Mouse (Mus musculus) lung, postnatal 0 days (tissue): ENCODE measurements at regions not wholly inside any gene's neighbourhood (a gene's known extent, or its start where the extent isn't known, plus 50 kb on each side); places are given as distances from the start of the nearest gene placed in this dataset.

Experiments used
- ATAC-seq: fragments of 200-750 bp; cut with Nextera tagmentation; 2 replicates; pipeline ENCODE4 v1.8.0; 2017; ENCODE audit warnings: moderate library complexity
- DNase-seq: peaks from one replicate; pipeline ENCODE4 v3.0.0-alpha.2; 2016; ENCODE audit warnings: low spot score
- H3K27ac ChIP-seq: fragments of 300-500 bp; sonication (generic); 2 replicates; pipeline ENCODE4 v1.5.1; 2014; ENCODE audit warnings: antibody characterized with exemption, mild to moderate bottlenecking, low read length, mixed read lengths
- H3K27me3 ChIP-seq: fragments of 300-500 bp; sonication (generic); replicated peaks from 2 replicates; pipeline ENCODE4 v1.6.1; 2014; ENCODE audit warnings: low read length, mixed read lengths; ENCODE audit not compliant: insufficient read depth
- H3K36me3 ChIP-seq: fragments of 300-500 bp; sonication (generic); 2 replicates; pipeline ENCODE4 v1.6.1; 2014; ENCODE audit warnings: low read length, mixed read lengths; ENCODE audit not compliant: insufficient read depth
- H3K4me1 ChIP-seq: fragments of 300-500 bp; sonication (generic); 2 replicates; pipeline ENCODE4 v1.6.1; 2014; ENCODE audit warnings: antibody characterized with exemption, low read depth, low read length, mixed read lengths; ENCODE audit not compliant: insufficient read depth
- H3K4me2 ChIP-seq: fragments of 300-500 bp; sonication (generic); replicated peaks from 2 replicates; pipeline ENCODE4 v1.6.1; 2014; ENCODE audit warnings: low read depth, mild to moderate bottlenecking, low read length, moderate library complexity, mixed read lengths
- H3K4me3 ChIP-seq: fragments of 300-500 bp; sonication (generic); 2 replicates; pipeline ENCODE4 v1.5.1; 2014; ENCODE audit warnings: low read depth, low read length
- H3K9ac ChIP-seq: fragments of 300-500 bp; sonication (generic); replicated peaks from 2 replicates; pipeline ENCODE4 v1.6.1; 2014; ENCODE audit warnings: low read depth, mild to moderate bottlenecking
- H3K9me3 ChIP-seq: fragments of 300-500 bp; sonication (generic); 2 replicates; pipeline ENCODE4 v1.6.1; 2016; ENCODE audit warnings: low read length, mixed read lengths
- CTCF ChIP-seq: IDR thresholded peaks from 2 replicates; pipeline ENCODE4 v1.5.1; 2016; ENCODE audit warnings: antibody characterized with exemption, mild to moderate bottlenecking
- EP300 ChIP-seq: IDR thresholded peaks from 2 replicates; pipeline ENCODE4 v1.6.1; 2016; ENCODE audit warnings: antibody characterized with exemption, mild to moderate bottlenecking, control low read depth
- WGBS: fragments of 180-500 bp; shearing (Covaris S2); extraction: QIAGEN DNeasy Blood & Tissue Kit; methylation state at CpG from one replicate; pipeline ENCODE4 v1.1.7; 2014; 5-methylcytosine and 5-hydroxymethylcytosine counted together

- Histone ChIP-seq H3K4me1 (peaks cover 9% of the 10 kb centered on the region; the same call in 1 of the 2 replicates), H3K27me3 (no peaks in the 10 kb centered on the region), H3K4me2 (no peak overlapping the region), H3K27ac (no peak overlapping the region; the same call in 1 of the 2 replicates), H3K9ac (no peak overlapping the region), H3K9me3 (no peaks in the 10 kb centered on the region), H3K4me3 (no peak overlapping the region), H3K36me3 (no peaks in the 10 kb centered on the region)
- DNase-seq (peak; percentile 53), ATAC-seq (peak; percentile 60)
- WGBS, result 20% methylated on average over 3 of the region's 3 CpGs
- TF ChIP-seq EP300 (no peak), CTCF (no peak)
Observed at GRCm38 (mm10) chr1:43361455-43361863, 82.9 kb upstream of the Nck2 start.

GRCm38 (mm10) chr1:43362136-43362535, 82.2 kb upstream of the Nck2 start:
- Histone ChIP-seq H3K4me3 (no peak overlapping the region), H3K4me1 (peaks cover 9% of the 10 kb centered on the region; the same call in 1 of the 2 replicates), H3K27ac (no peak overlapping the region), H3K9ac (no peak overlapping the region), H3K36me3 (no peaks in the 10 kb centered on the region), H3K4me2 (no peak overlapping the region), H3K9me3 (no peaks in the 10 kb centered on the region), H3K27me3 (no peaks in the 10 kb centered on the region)
- no peak for DNase-seq
- TF ChIP-seq EP300, result no peak
- TF ChIP-seq CTCF, result no peak
- no peak for ATAC-seq
- WGBS, result 35% methylated on average over 5 of the region's 5 CpGs

- Histone ChIP-seq H3K9ac (no peak overlapping the region), H3K36me3 (no peaks in the 10 kb centered on the region), H3K4me3 (no peak overlapping the region), H3K9me3 (no peaks in the 10 kb centered on the region), H3K4me1 (peaks cover 9% of the 10 kb centered on the region; the same call in 1 of the 2 replicates), H3K27me3 (no peaks in the 10 kb centered on the region), H3K4me2 (no peak overlapping the region), H3K27ac (no peak overlapping the region)
- no peak for TF ChIP-seq CTCF
- no peak for TF ChIP-seq EP300
- DNase-seq (peak; percentile 24), ATAC-seq (no peak)
- 53% methylated on average over 4 of the region's 4 CpGs for WGBS
Observed at GRCm38 (mm10) chr1:43363178-43363577, 81.2 kb upstream of the Nck2 start.

- no peak overlapping the region for H3K4me3 ChIP-seq
- H3K9ac ChIP-seq, result no peak overlapping the region
- ATAC-seq (no peak), DNase-seq (no peak)
- no peaks in the 10 kb centered on the region for H3K9me3 ChIP-seq
- no peak overlapping the region for H3K27ac ChIP-seq
- no peaks in the 10 kb centered on the region for H3K36me3 ChIP-seq
- H3K4me2 ChIP-seq, result no peak overlapping the region
- whole genome bisulfite sequencing, result 74% methylated on average over 2 of the region's 2 CpGs
- H3K4me1 ChIP-seq, result 0 out of 2 replicates have a peak, but pooled peaks cover 5% of the 10 kb centered on the region
- TF ChIP-seq EP300 (no peak), CTCF (no peak)
- no peaks in the 10 kb centered on the region for H3K27me3 ChIP-seq
Observed at GRCm38 (mm10) chr1:43366433-43366832, 77.9 kb upstream of the Nck2 start.

GRCm38 (mm10) chr1:43367151-43367895, 77.1 kb upstream of the Nck2 start:
- Histone ChIP-seq H3K9me3 (no peaks in the 10 kb centered on the region), H3K27me3 (no peaks in the 10 kb centered on the region), H3K27ac (no peak overlapping the region), H3K4me1 (no peaks in the 10 kb centered on the region), H3K4me3 (no peak overlapping the region), H3K9ac (no peak overlapping the region), H3K36me3 (no peaks in the 10 kb centered on the region), H3K4me2 (no peak overlapping the region)
- TF ChIP-seq EP300, result no peak
- no peak for TF ChIP-seq CTCF
- ATAC-seq (peak; percentile 63), DNase-seq (peak; percentile 44)
- WGBS, result 50% methylated on average over 5 of the region's 5 CpGs

- Histone ChIP-seq H3K4me1 (no peaks in the 10 kb centered on the region), H3K4me2 (no peak overlapping the region), H3K36me3 (no peaks in the 10 kb centered on the region), H3K4me3 (no peak overlapping the region), H3K27me3 (no peaks in the 10 kb centered on the region), H3K27ac (no peak overlapping the region), H3K9me3 (no peaks in the 10 kb centered on the region), H3K9ac (no peak overlapping the region)
- WGBS, result 78% methylated on average over 1 of the region's 1 CpGs
- no peak for ATAC-seq
- TF ChIP-seq CTCF (no peak), EP300 (no peak)
- DNase-seq, result no peak
Observed at GRCm38 (mm10) chr1:43371863-43372262, 72.5 kb upstream of the Nck2 start.
